Mouse (Mus musculus) gastrocnemius, postnatal 4 days (tissue): Measurements from ENCODE around the gene Zfp804a. TPM values are rescaled to one million over a fixed set of nuclear protein-coding genes. Genes with fewer than 3 reads are reported as not detected.
A peak's percentile ranks its signal among the peaks of the same experiment; 100 is the strongest.

Experiments
- DNase-seq, 2 experiments: peaks; one replicate each; pipeline ENCODE4 v3.0.0; 2021 to 2022; ENCODE audit warnings: low spot score in 2 of 2, mixed read lengths in 2 of 2
- long read RNA-seq, 2 experiments: library from polyadenylated mRNA; stranded (forward); transcript quantifications; one replicate each; pipeline ENCODE4 v2.0.0; 2021
- total RNA-seq, 2 experiments: library from RNA; stranded (reverse); gene quantifications; 2 replicates each; pipeline ENCODE4 v1.2.3; 2021

Zfp804a gene
- total RNA-seq = under 1 TPM; 0.05 TPM
- long read RNA-seq, experiment 1 = 0 reads
- long read RNA-seq, experiment 2 = 0 reads

- DNase-seq = peak; percentile 15 to 21
Measured at GRCm38 (mm10) chr2:82053185-82053891, at the start of gene Zfp804a. TSS of gene Zfp804a (plus strand) at chr2:82053222.

DNA sequence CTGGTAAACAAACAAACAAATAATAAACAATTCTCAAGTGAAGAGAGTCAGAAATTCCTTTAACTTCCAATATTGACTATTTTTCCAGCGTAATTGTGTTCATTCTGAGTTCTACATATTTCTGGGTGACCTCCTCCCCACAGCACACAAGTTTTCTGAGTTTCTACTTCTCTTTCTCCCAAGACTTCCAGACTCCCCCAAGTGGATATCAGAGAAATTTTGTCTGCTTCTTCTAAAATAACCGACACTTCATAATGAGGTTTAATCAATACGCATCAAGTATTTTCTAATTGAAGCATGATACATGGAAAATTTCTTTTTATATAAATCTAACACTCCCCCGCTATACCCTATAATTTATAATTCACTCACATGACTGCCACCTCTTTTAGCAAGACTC, 1.4 kb upstream of the Zfp804a start:
- no peak for DNase-seq

DNA sequence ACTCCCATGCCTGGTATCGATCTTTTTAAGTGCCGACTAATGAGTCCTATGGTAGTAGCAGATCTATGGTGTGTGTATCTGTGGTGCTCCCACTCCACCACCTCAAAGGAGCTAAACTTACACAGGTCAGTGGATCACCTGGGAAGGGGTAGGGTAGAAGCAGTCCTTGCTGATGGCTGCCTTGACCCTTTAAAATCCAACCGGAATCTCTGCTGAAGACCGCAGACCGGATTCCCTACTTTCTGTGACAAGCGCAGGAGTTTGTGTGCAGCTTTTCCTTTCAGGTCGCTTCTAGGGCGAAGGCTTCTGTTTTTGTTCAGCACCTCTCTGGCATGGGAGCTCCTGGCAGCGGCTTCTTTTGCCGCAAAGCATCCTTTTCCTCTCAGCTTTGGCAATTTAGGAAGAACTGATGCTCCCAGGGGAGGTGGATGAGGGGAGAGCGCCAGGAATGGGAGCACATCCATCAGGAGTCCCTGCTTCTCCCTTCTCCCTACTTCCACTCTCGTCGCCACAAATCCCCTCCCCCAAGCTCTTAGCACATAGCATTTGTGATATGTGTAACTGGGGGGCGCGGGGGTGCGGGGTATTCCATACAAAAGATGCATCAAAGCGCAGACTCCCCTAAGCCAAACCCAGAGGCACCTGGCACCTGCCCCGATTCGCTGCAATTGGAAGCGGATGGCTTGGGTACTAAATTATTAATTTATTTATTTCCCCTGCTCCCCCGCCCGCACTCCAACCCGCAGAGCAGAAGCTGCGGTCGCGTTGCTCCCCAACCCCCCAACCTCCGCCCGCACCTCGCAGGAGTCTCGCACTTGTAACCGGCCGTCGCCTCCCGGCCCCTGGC, 461 bp upstream of the Zfp804a start:
- peak in 1 of 2 experiments; percentile 9 for DNase-seq

GRCm38 (mm10) chr2:82054446-82054845, 1.4 kb downstream of the Zfp804a start:
- no peak for DNase-seq

DNA sequence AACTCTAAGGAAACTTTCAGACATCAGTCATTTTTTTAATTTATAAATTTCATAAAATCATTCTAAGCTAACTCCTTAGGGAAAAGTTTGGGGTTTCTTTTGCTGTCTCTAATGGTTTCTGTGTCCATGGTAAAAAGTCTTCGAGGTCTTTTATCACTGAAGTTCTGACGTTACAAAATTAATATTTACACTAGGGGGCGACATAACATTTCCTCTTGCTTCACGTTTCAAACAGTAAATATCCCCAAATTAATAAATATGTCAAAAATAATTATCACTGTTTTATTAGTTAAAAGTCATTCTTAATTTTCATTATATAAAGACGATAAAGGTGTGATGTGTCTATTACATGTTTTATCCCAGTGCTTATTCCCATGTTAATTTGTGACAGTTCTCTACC, 11.6 kb downstream of the Zfp804a start:
- no peak for DNase-seq

DNA sequence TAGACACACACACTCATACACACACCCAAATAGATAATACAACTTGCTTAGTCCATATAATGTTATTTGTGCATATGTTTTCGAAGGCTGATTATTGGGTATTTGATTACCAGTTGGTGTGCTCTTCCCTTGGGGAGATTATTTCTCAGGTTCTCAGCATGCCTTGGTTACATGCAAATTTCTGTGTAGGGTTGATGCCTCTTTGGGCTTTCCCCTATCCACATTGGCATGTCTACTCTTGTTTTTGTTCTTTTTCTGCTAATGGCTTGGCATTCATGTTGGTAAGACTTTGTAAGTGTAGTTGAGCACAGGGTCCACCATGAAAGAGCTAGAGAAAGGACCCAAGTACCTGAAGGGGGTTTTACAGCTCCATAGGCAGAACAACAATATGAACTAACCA, 14.9 kb downstream of the Zfp804a start:
- no peak for DNase-seq

GRCm38 (mm10) chr2:82069172-82069571, 16.1 kb downstream of the Zfp804a start:
- DNase-seq = no peak

GRCm38 (mm10) chr2:82076883-82077282, 23.9 kb downstream of the Zfp804a start:
- no peak for DNase-seq

- DNase-seq = no peak
Measured at GRCm38 (mm10) chr2:82078287-82078994, 25.4 kb downstream of the Zfp804a start.

- DNase-seq = no peak
Measured at GRCm38 (mm10) chr2:82080678-82081077, 27.7 kb downstream of the Zfp804a start.

DNA sequence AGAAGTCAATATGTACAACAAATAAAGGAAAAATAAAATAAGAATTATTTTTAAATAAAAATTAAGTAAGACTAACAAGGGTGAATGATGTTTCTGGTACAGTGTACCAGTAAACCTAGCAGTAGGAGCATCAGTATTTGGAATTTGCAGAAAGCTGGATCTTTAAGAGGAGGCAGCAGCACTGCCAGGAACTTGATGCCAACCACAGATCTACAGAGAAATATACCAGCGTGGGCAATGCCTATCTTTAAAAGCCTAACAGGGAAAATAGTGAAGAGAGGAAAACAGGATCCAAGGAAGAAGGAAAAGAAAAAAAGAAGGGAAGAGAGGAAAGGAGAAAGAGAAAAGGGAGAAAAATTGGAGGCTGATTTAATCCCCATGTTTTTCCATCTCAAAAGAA, 60.1 kb downstream of the Zfp804a start:
- DNase-seq = no peak

DNA sequence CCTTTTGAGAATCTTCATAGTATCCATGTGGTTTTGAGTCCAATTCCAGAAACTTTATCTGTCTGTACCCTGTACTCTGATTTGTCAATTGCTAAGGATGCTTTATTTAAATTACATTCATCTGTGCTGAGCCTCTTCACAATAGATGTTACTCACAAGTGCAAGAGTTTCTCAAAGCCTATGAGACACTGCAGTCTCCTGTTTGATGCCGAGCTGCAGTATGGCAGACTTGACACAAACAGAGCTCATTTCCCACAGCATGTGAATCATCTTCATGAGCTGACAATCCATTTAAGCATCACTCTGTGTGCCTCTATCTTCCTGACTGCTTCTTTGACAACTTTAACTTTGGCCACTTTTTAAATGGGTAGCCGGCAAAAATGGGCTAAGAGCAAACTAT, 60.6 kb downstream of the Zfp804a start:
- no peak for DNase-seq

DNA sequence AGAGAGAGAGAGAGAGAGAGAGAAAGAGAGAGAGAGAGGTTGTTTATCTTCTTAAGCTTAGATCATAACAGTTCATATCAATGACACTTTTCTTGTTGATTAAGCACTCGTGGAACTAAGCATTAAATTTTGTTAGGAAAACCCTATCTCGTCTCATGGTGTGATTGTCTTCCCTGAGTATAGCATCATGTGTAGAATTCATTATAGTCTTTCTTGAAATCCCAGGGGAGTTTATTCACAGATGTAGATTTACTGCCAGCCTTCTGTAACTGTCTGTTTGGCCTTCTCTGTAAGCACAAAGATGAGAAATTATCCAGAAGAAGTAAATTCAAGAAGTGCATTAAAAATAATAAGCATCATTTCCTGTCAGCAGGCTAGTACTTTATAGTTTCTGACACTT, 66.6 kb downstream of the Zfp804a start:
- no peak for DNase-seq

GRCm38 (mm10) chr2:82178693-82179092, 125.7 kb downstream of the Zfp804a start:
- DNase-seq = no peak

DNA sequence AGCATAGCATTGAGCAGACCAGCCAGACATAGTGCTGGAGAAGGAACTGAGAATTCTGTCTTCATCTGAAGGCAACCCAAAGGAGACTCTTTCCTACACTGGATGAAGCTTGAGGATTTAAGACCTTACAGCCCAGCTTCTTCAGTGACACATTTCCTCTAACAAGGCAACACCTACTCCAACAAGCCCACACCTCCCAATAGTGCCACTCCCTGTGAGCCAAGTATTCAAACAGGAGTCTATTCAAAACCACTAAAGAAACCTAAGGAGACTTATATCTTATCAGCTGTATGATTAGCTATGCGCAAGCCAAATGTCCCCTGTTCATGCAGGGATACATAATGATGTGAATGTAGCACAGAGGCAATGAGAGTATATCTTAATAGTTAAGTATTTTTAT, 128.0 kb downstream of the Zfp804a start:
- DNase-seq = no peak

GRCm38 (mm10) chr2:82199901-82200300, 146.9 kb downstream of the Zfp804a start:
- no peak for DNase-seq

GRCm38 (mm10) chr2:82200616-82201015, 147.6 kb downstream of the Zfp804a start:
- DNase-seq = no peak

DNA sequence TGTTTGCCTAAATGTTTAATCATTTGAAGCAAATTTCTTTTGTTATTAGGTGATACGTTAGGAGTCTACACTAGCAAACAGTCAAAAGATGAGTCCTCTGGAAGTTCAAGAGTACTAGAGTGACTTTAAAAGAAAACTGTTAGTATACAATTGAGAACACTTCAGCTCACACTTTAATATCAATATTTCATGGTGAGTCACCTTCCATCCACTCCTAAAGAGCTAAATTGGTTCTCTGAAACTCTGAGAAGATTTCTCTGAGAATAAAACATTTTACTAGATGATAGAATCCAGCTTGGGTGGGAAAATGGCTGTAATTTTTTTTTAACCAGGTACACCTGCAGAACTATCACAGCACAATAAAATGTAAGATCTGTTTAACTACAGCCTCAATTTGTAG, 157.6 kb downstream of the Zfp804a start:
- DNase-seq = no peak

- no peak for DNase-seq
Measured at GRCm38 (mm10) chr2:82211972-82212371, 158.9 kb downstream of the Zfp804a start.

- DNase-seq = no peak
Measured at GRCm38 (mm10) chr2:82217873-82218272, 164.9 kb downstream of the Zfp804a start.

DNA sequence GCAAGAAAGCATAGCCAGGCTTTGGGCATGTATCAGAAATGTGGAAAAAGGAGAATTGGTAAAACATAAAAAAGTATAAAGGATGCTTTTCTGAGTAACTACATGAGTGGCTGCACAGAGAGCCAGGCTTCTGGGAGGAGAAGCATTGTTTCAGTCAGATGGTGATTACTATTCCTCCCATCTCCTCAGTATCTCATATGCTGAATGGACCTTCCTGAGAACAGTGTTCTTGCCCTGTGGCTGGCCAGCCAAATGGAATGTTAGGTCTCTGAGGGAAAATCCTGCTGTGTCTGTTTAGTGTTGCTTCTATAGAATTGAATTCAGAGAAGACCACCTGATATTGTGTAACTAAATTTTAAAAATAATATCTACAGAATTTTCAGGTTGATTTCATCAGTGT, 193.0 kb downstream of the Zfp804a start:
- DNase-seq = no peak
